Mouse (Mus musculus): ENCODE results near the gene Il12rb1.

DNA sequence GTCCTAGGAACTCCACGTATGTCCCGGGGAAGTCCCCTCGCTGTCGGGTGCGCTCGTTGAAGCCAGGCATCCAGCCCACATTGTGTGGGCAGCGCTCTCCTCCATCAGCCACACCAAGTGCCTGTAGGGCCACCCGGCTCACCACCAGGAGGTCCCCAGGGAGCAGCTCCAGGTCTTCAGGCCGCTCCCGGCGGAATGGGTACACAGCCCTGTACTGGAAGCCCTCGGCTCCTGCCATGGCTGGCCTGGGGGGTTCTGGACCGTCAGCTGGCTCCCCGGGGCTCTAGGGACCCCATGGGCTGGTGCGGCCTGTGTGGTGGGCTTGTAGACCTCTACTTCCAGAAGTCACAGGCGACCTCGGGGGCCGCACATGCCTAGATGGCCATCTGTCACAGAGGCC lies 33.5 kb upstream of the Il12rb1 start:
- no peak for TF ChIP-seq TCF12 (IDR thresholded peaks at IDR 0.05; ENCODE audit: insufficient read depth, poor library complexity, severe bottlenecking)
- TF ChIP-seq POLR2A (IDR thresholded peaks at IDR 0.05; ENCODE audit: insufficient read length, low read depth) = no peak

All from myocyte (in vitro differentiated cells).